Mouse (Mus musculus) embryonic facial prominence, embryonic 13.5 days (tissue): ENCODE data around the gene Bpgm. TPM values are rescaled to one million over a fixed set of nuclear protein-coding genes. Genes with fewer than 3 reads are reported as not detected.

ENCODE experiments used
- ATAC-seq: fragments of 200-750 bp; cut with Nextera tagmentation; 2 replicates; pipeline ENCODE4 v1.8.0; 2017; ENCODE audit warnings: low read depth; ENCODE audit not compliant: insufficient number of reproducible peaks, insufficient read depth, low FRiP score, low TSS enrichment
- H3K27ac ChIP-seq: fragments of 300-500 bp; sonication (generic); 2 replicates; pipeline ENCODE4 v1.5.1; 2015; ENCODE audit warnings: moderate library complexity, mild to moderate bottlenecking, inconsistent platforms
- H3K27me3 ChIP-seq: fragments of 300-500 bp; sonication (generic); 2 replicates; pipeline ENCODE4 v1.6.1; 2015; ENCODE audit warnings: mild to moderate bottlenecking, inconsistent platforms
- H3K36me3 ChIP-seq: fragments of 300-500 bp; sonication (generic); 2 replicates; pipeline ENCODE4 v1.6.1; 2015; ENCODE audit warnings: mild to moderate bottlenecking, inconsistent platforms
- H3K4me1 ChIP-seq: fragments of 300-500 bp; sonication (generic); 2 replicates; pipeline ENCODE4 v1.6.1; 2015; ENCODE audit warnings: inconsistent platforms
- H3K4me2 ChIP-seq: fragments of 300-500 bp; sonication (generic); 2 replicates; pipeline ENCODE4 v1.6.1; 2015; ENCODE audit warnings: moderate library complexity, mild to moderate bottlenecking, inconsistent platforms
- H3K4me3 ChIP-seq: fragments of 300-500 bp; sonication (generic); 2 replicates; pipeline ENCODE4 v1.5.1; 2015; ENCODE audit warnings: mild to moderate bottlenecking, inconsistent platforms
- H3K9ac ChIP-seq: fragments of 300-500 bp; sonication (generic); 2 replicates; pipeline ENCODE4 v1.6.1; 2015; ENCODE audit warnings: mild to moderate bottlenecking, inconsistent platforms
- H3K9me3 ChIP-seq: fragments of 300-500 bp; sonication (generic); 2 replicates; pipeline ENCODE4 v1.6.1; 2016; ENCODE audit warnings: inconsistent platforms
- WGBS: fragments of 180-500 bp; shearing (Covaris S2); methylation state at CpG from one replicate; pipeline ENCODE4 v1.1.7; 2015; ENCODE audit warnings: mixed read lengths; 5-methylcytosine and 5-hydroxymethylcytosine counted together
- polyA plus RNA-seq: library from polyadenylated mRNA; unstranded; fragments of >200 nt; fragmentation: Nextera tagmentation; extraction: Ambion mirVana; gene quantifications from 2 replicates; pipeline ENCODE4 v1.2.1, GENCODE M21; 2015

Gene Bpgm
- polyA plus RNA-seq, 1 experiment from 2014 or later: 42.9 TPM

DNA sequence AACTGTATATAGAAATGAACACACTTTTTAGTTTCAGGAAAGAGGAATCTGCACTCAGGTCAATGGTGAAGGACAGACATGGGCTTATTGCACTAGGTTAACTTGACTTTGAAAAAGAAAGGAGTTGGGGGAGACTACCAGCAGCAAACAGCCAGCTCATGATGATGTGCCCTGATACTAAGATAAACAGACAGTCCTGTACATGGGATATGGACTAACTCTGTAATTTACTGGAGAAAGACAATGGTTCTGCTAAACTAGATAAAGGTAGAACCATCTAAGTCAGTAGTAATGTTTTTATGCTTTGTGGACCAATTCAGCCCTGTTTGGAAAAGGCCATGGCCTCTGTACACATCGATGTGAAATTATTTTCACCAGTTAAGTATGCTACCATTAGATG, 2.7 kb upstream of the Bpgm start:
- no peak overlapping the region for H3K4me2 ChIP-seq
- H3K27me3 ChIP-seq: no peaks in the 10 kb centered on the region
- no peaks in the 10 kb centered on the region for H3K9me3 ChIP-seq
- H3K4me3 ChIP-seq: no peak overlapping the region
- H3K36me3 ChIP-seq: no peaks in the 10 kb centered on the region
- no peak for ATAC-seq
- 89% methylated on average over 1 of the region's 1 CpGs for WGBS
- H3K9ac ChIP-seq: no peak overlapping the region
- no peak overlapping the region for H3K27ac ChIP-seq
- H3K4me1 ChIP-seq: peaks cover 19% of the 10 kb centered on the region

GRCm38 (mm10) chr6:34474031-34474430, 2.0 kb upstream of the Bpgm start:
- Histone ChIP-seq H3K4me3 (no peak overlapping the region), H3K9ac (no peak overlapping the region), H3K27me3 (no peaks in the 10 kb centered on the region), H3K4me2 (no peak overlapping the region), H3K9me3 (no peaks in the 10 kb centered on the region), H3K4me1 (peaks cover 26% of the 10 kb centered on the region), H3K27ac (no peak overlapping the region), H3K36me3 (no peaks in the 10 kb centered on the region)
- WGBS: 57% methylated on average over 3 of the region's 3 CpGs
- no peak for ATAC-seq

GRCm38 (mm10) chr6:34475391-34475790, 616 bp upstream of the Bpgm start:
- Histone ChIP-seq H3K4me2 (peak overlapping the region; percentile 80), H3K4me3 (peak overlapping the region; percentile 70), H3K36me3 (no peaks in the 10 kb centered on the region), H3K27ac (no peak overlapping the region), H3K9ac (peak overlapping the region; percentile 70), H3K9me3 (no peaks in the 10 kb centered on the region), H3K4me1 (peaks cover 37% of the 10 kb centered on the region), H3K27me3 (no peaks in the 10 kb centered on the region)
- ATAC-seq: no peak
- WGBS: 19% methylated on average over 6 of the region's 6 CpGs

- WGBS: 87% methylated on average over 7 of the region's 7 CpGs
- H3K4me3 ChIP-seq: peak overlapping the region; percentile 12; the same call in 1 of the 2 replicates
Measured at GRCm38 (mm10) chr6:34478036-34478435, 2.0 kb downstream of the Bpgm start.

GRCm38 (mm10) chr6:34478677-34479360, 2.8 kb downstream of the Bpgm start:
- Histone ChIP-seq H3K4me3 (peak overlapping the region; percentile 12; the same call in 1 of the 2 replicates), H3K4me1 (peaks cover 46% of the 10 kb centered on the region), H3K27ac (no peak overlapping the region), H3K36me3 (no peaks in the 10 kb centered on the region), H3K4me2 (peak overlapping the region; percentile 26), H3K9ac (no peak overlapping the region; the same call in 1 of the 2 replicates), H3K27me3 (no peaks in the 10 kb centered on the region), H3K9me3 (no peaks in the 10 kb centered on the region)
- 34% methylated on average over 6 of the region's 6 CpGs for WGBS
- ATAC-seq: no peak

More at GRCm38 (mm10) chr6:34478036-34478435, 2.0 kb downstream of the Bpgm start:
- ATAC-seq: no peak
- Histone ChIP-seq H3K27ac (peak overlapping the region; percentile 44; the same call in 1 of the 2 replicates), H3K36me3 (no peaks in the 10 kb centered on the region), H3K9ac (no peak overlapping the region), H3K27me3 (no peaks in the 10 kb centered on the region), H3K4me1 (peaks cover 46% of the 10 kb centered on the region), H3K4me2 (peak overlapping the region; percentile 26), H3K9me3 (no peaks in the 10 kb centered on the region)

GRCm38 (mm10) chr6:34479531-34479930, 3.5 kb downstream of the Bpgm start:
- ATAC-seq: no peak
- no peaks in the 10 kb centered on the region for H3K36me3 ChIP-seq
- no peak overlapping the region for H3K9ac ChIP-seq
- H3K9me3 ChIP-seq: no peaks in the 10 kb centered on the region
- H3K27me3 ChIP-seq: no peaks in the 10 kb centered on the region
- peaks cover 46% of the 10 kb centered on the region for H3K4me1 ChIP-seq
- peak overlapping the region; percentile 26 for H3K4me2 ChIP-seq
- no peak overlapping the region for H3K4me3 ChIP-seq
- 14% methylated on average over 8 of the region's 8 CpGs for WGBS
- no peak overlapping the region for H3K27ac ChIP-seq

DNA sequence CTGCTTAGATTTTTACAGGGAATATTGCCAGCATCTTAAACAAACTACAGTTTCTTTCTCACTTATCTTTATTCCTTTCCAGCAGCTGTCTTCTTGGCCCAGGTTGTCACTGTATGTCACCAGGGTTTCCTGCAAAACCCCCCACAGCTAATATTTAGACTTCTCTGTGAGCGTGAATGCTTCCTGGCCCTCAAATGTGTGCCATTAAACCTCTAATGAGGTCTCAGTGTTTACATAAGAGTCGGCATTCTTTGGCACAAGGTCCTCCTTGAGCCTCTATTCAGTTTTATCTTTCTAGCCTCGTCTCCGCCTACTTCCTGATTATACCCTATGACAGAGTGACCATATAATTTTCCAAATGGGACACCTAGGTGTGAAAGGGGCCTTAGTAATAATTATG, 4.7 kb downstream of the Bpgm start:
- WGBS: 45% methylated on average over 4 of the region's 4 CpGs
- no peak overlapping the region for H3K4me2 ChIP-seq
- no peak for ATAC-seq
- no peak overlapping the region for H3K9ac ChIP-seq
- H3K4me3 ChIP-seq: no peak overlapping the region
- H3K9me3 ChIP-seq: no peaks in the 10 kb centered on the region
- H3K27ac ChIP-seq: no peak overlapping the region
- H3K27me3 ChIP-seq: no peaks in the 10 kb centered on the region
- peaks cover 42% of the 10 kb centered on the region for H3K4me1 ChIP-seq
- no peaks in the 10 kb centered on the region for H3K36me3 ChIP-seq

- no peaks in the 10 kb centered on the region for H3K36me3 ChIP-seq
- WGBS: 73% methylated on average over 6 of the region's 6 CpGs
- H3K9me3 ChIP-seq: no peaks in the 10 kb centered on the region
- no peaks in the 10 kb centered on the region for H3K27me3 ChIP-seq
- ATAC-seq: no peak
- no peak overlapping the region for H3K9ac ChIP-seq
- peaks cover 47% of the 10 kb centered on the region for H3K4me1 ChIP-seq
- no peak overlapping the region for H3K27ac ChIP-seq
- no peak overlapping the region for H3K4me2 ChIP-seq
- H3K4me3 ChIP-seq: no peak overlapping the region
Measured at GRCm38 (mm10) chr6:34481349-34481748, 5.3 kb downstream of the Bpgm start.

DNA sequence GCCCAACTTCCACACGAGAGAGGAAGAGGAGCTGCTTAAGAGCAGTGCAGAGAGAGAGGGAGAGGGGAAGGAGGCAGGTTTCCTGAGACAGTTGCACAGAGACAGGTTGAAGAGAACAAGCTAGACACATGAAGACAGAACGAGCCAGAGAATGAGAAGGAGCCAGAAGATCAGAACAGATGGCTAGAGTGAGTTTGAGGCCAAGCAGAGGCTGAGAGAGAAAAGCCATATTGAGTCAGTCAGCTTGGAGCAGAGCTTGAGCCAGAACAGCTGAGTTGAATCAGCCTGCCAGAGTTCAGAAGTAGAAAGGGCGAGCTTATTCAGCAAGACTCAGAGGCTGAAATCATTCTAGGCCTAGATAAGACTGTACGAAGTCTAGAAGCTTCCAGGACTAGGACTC, 6.8 kb downstream of the Bpgm start:
- ATAC-seq: no peak
- H3K27ac ChIP-seq: no peak overlapping the region
- H3K36me3 ChIP-seq: peaks cover 7% of the 10 kb centered on the region
- H3K4me1 ChIP-seq: peaks cover 41% of the 10 kb centered on the region
- WGBS: 77% methylated on average over 4 of the region's 4 CpGs
- H3K27me3 ChIP-seq: no peaks in the 10 kb centered on the region
- no peak overlapping the region for H3K4me2 ChIP-seq
- H3K9ac ChIP-seq: no peak overlapping the region
- H3K4me3 ChIP-seq: no peak overlapping the region
- no peaks in the 10 kb centered on the region for H3K9me3 ChIP-seq

- Histone ChIP-seq H3K9ac (no peak overlapping the region), H3K4me2 (no peak overlapping the region), H3K4me1 (peaks cover 35% of the 10 kb centered on the region), H3K9me3 (no peaks in the 10 kb centered on the region), H3K36me3 (peaks cover 11% of the 10 kb centered on the region), H3K27ac (no peak overlapping the region), H3K27me3 (no peaks in the 10 kb centered on the region), H3K4me3 (no peak overlapping the region)
- no peak for ATAC-seq
- 80% methylated on average over 5 of the region's 5 CpGs for WGBS
Measured at GRCm38 (mm10) chr6:34483390-34483789, 7.4 kb downstream of the Bpgm start.

GRCm38 (mm10) chr6:34483811-34484210, 7.8 kb downstream of the Bpgm start:
- no peak for ATAC-seq
- H3K4me1 ChIP-seq: peaks cover 31% of the 10 kb centered on the region
- H3K36me3 ChIP-seq: peaks cover 13% of the 10 kb centered on the region
- H3K9ac ChIP-seq: no peak overlapping the region
- H3K27me3 ChIP-seq: no peaks in the 10 kb centered on the region
- H3K9me3 ChIP-seq: no peaks in the 10 kb centered on the region
- 89% methylated on average over 7 of the region's 7 CpGs for WGBS
- H3K4me3 ChIP-seq: no peak overlapping the region
- H3K27ac ChIP-seq: no peak overlapping the region
- H3K4me2 ChIP-seq: no peak overlapping the region

DNA sequence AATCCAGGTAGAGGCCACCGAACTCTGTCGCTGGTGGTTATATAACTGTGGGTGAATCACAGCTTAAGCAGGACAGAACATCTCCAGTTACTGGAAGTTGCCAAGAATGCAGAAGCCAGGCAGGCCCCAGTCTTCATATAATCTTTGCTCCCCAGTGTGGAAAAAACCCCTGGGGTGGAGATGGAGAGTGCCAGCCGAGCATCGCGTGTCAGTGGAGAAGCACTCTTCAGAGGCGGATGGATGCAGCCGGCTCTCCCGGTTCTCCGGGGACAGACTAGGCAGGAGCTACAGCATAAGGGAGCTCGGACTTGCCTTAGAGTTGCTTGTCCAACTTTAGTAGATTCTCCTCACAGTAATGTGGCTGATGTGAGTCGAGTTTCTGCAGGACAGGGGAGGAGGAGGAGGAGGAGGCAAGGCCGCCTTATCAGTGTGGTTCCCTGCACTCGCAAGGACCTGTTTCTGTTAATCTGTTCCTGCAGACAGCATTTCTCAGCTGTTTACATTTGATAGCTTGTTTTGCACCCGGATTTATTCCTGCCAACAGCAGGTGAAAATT, 10.1 kb downstream of the Bpgm start:
- no peaks in the 10 kb centered on the region for H3K9me3 ChIP-seq
- no peaks in the 10 kb centered on the region for H3K27me3 ChIP-seq
- no peak for ATAC-seq
- H3K36me3 ChIP-seq: peaks cover 19% of the 10 kb centered on the region
- H3K4me1 ChIP-seq: peaks cover 13% of the 10 kb centered on the region; the same call in 1 of the 2 replicates
- no peak overlapping the region for H3K9ac ChIP-seq
- 0 out of 2 replicates have a peak overlapping the region, but pooled peaks have one; percentile 4 for H3K27ac ChIP-seq
- no peak overlapping the region for H3K4me3 ChIP-seq
- 77% methylated on average over 14 of the region's 14 CpGs for WGBS
- no peak overlapping the region for H3K4me2 ChIP-seq
